Mouse (Mus musculus) megakaryocyte, embryonic 14.5 days (primary cell): ENCODE data around the gene Arhgap24. TPM values are rescaled to one million over a fixed set of nuclear protein-coding genes. Genes with fewer than 3 reads are reported as not detected.

Experiments used
- H3K27me3 ChIP-seq: replicated peaks from 2 replicates; pipeline ENCODE3; 2012; ENCODE audit warnings: inconsistent platforms
- H3K36me3 ChIP-seq: replicated peaks from 2 replicates; pipeline ENCODE3; 2012; ENCODE audit warnings: low read length, inconsistent platforms, mixed read lengths
- H3K4me1 ChIP-seq: 2 replicates; pipeline ENCODE4 v1.6.1; 2012; ENCODE audit warnings: inconsistent platforms
- H3K4me3 ChIP-seq: replicated peaks from 2 replicates; pipeline ENCODE3; 2012; ENCODE audit warnings: moderate library complexity, mild to moderate bottlenecking, inconsistent platforms
- H3K9me3 ChIP-seq: 2 replicates; pipeline ENCODE4 v1.6.1; 2012; ENCODE audit warnings: inconsistent platforms
- FLI1 ChIP-seq: IDR thresholded peaks from 2 replicates; pipeline ENCODE4 v1.6.1; 2012; ENCODE audit warnings: low read length, inconsistent platforms, mixed read lengths
- GATA1 ChIP-seq: IDR thresholded peaks from 3 replicates; pipeline ENCODE4 v1.6.1; 2012; ENCODE audit warnings: mixed read lengths, low read length, inconsistent platforms, borderline replicate concordance
- polyA plus RNA-seq: library from polyadenylated mRNA; stranded (reverse); fragments of >175 nt; gene quantifications from 2 replicates; pipeline ENCODE4 v1.2.3, GENCODE M21; 2012; ENCODE audit warnings: low replicate concordance; ENCODE audit not compliant: insufficient read depth

Arhgap24 gene
- polyA plus RNA-seq, 1 experiment, result 1.4 TPM

GRCm38 (mm10) chr5:102563971-102564370, 82.8 kb downstream of the Arhgap24 start:
- H3K4me3 ChIP-seq, result no peak overlapping the region
- 0 out of 2 replicates have a peak, but pooled peaks cover 10% of the 10 kb centered on the region for H3K9me3 ChIP-seq
- H3K27me3 ChIP-seq, result no peaks in the 10 kb centered on the region
- TF ChIP-seq FLI1, result no peak
- no peak for TF ChIP-seq GATA1
- H3K36me3 ChIP-seq, result no peaks in the 10 kb centered on the region
- H3K4me1 ChIP-seq, result no peaks in the 10 kb centered on the region

DNA sequence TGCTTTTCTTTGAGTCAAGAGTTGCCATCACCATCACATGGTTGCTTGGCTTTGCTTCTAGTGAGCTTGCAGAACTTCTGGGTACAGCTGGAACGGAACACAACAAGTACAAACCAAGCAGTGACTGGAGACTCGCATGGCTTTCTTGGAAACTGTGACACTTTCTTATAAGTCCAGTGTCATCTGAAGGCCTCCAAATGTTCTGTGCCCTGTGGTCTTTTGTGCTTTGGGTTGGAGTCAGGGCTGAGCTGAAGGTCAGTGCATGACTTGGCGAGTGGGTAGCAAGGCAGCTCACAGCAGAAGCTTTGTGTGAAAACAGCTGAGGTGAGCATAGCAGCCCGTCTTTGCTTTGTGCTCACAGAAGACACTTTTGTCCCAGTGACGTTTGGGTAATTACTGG, 87.6 kb downstream of the Arhgap24 start:
- TF ChIP-seq GATA1 (no peak), FLI1 (no peak)
- no peak overlapping the region for H3K4me3 ChIP-seq
- H3K9me3 ChIP-seq, result peaks cover 9% of the 10 kb centered on the region; the same call in 1 of the 2 replicates
- H3K4me1 ChIP-seq, result no peaks in the 10 kb centered on the region
- H3K27me3 ChIP-seq, result no peaks in the 10 kb centered on the region
- no peaks in the 10 kb centered on the region for H3K36me3 ChIP-seq

- Histone ChIP-seq H3K36me3 (no peaks in the 10 kb centered on the region), H3K27me3 (no peaks in the 10 kb centered on the region), H3K4me3 (no peak overlapping the region), H3K9me3 (peaks cover 23% of the 10 kb centered on the region), H3K4me1 (no peaks in the 10 kb centered on the region)
- TF ChIP-seq GATA1, result no peak
- no peak for TF ChIP-seq FLI1
These were observed 90.3 kb downstream of the Arhgap24 start for GRCm38 (mm10) chr5:102571445-102571844.

DNA sequence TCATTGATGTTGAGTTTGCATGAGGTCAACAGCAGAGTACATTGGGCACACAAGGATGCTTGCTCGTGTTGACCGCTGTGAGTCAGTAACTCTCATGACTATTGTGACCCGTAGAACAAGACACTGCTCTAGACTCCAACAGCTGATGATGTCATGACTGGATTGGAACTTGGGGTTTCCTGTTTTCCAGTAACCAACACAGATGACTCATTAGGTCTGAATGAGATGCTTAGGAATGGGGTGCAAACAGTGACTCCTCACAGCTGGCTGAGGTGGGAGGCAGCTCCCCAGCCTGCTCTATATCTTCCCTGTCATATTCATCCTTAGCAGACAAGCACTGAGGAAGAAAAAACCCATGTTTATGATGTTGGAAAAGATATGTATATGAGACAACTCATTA, 95.6 kb downstream of the Arhgap24 start:
- H3K4me1 ChIP-seq, result no peaks in the 10 kb centered on the region
- H3K9me3 ChIP-seq, result peaks cover 39% of the 10 kb centered on the region
- H3K27me3 ChIP-seq, result no peaks in the 10 kb centered on the region
- TF ChIP-seq FLI1 (no peak), GATA1 (no peak)
- H3K36me3 ChIP-seq, result no peaks in the 10 kb centered on the region
- no peak overlapping the region for H3K4me3 ChIP-seq

DNA sequence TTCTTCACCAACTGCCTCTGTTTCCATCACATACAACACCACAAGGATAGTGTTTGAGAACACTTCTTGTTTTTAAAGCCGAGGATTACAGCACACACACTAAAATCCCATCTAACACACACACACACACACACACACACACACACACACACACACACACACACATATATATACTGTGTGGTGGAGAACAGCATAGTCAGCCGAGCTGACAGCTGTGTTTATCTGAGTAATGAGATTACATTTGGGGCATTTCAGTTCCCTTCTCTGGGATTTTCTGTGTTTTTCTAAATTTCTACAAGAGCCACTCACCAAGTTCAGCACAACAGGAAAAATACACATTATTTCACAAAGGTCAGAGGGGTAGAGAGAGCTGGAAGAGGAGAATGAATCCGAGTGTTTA, 96.5 kb downstream of the Arhgap24 start:
- no peak overlapping the region for H3K4me3 ChIP-seq
- no peaks in the 10 kb centered on the region for H3K4me1 ChIP-seq
- H3K9me3 ChIP-seq, result peaks cover 39% of the 10 kb centered on the region
- TF ChIP-seq FLI1 (no peak), GATA1 (no peak)
- no peaks in the 10 kb centered on the region for H3K27me3 ChIP-seq
- no peaks in the 10 kb centered on the region for H3K36me3 ChIP-seq

- no peaks in the 10 kb centered on the region for H3K27me3 ChIP-seq
- TF ChIP-seq FLI1 (no peak), GATA1 (no peak)
- no peak overlapping the region for H3K4me3 ChIP-seq
- H3K4me1 ChIP-seq, result no peaks in the 10 kb centered on the region
- H3K9me3 ChIP-seq, result peaks cover 39% of the 10 kb centered on the region
- H3K36me3 ChIP-seq, result no peaks in the 10 kb centered on the region
These were observed 97.2 kb downstream of the Arhgap24 start for GRCm38 (mm10) chr5:102578431-102578830.

DNA sequence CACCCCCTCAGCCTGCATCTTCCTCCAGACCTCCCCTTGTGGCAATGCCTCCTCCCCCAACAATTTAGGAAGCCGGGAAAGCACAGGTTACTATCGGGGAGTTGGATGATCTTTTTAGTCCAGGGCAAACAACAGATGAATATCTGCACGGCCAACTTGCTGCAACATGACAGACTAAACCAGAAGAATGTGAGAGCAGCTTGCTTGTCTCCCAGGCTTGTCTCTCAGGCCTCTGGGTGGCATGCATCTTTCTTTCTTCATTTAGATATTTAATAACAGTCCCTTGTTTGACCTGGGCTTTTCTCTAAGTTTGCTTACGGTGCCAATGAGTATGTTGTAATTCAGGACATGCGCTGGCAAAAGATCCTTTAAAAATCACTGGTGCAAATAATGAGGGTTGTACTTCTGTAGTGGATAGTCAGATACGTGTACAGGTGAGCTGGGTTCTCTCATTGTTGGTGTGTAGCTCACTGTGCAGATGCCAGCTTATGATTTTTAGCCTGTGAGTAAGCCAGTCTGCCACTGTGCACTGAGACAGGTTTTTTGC, 101.7 kb downstream of the Arhgap24 start:
- Histone ChIP-seq H3K4me3 (no peak overlapping the region), H3K27me3 (no peaks in the 10 kb centered on the region), H3K9me3 (peaks cover 25% of the 10 kb centered on the region), H3K36me3 (no peaks in the 10 kb centered on the region), H3K4me1 (no peaks in the 10 kb centered on the region)
- no peak for TF ChIP-seq FLI1
- TF ChIP-seq GATA1, result no peak

- H3K36me3 ChIP-seq, result no peaks in the 10 kb centered on the region
- TF ChIP-seq FLI1 (no peak), GATA1 (no peak)
- H3K4me3 ChIP-seq, result no peak overlapping the region
- H3K9me3 ChIP-seq, result peaks cover 16% of the 10 kb centered on the region
- no peaks in the 10 kb centered on the region for H3K27me3 ChIP-seq
- no peaks in the 10 kb centered on the region for H3K4me1 ChIP-seq
These were observed 110.2 kb downstream of the Arhgap24 start for GRCm38 (mm10) chr5:102591422-102591821.

GRCm38 (mm10) chr5:102593058-102593457, 111.9 kb downstream of the Arhgap24 start:
- Histone ChIP-seq H3K9me3 (peaks cover 14% of the 10 kb centered on the region; the same call in 1 of the 2 replicates), H3K27me3 (no peaks in the 10 kb centered on the region), H3K4me1 (no peaks in the 10 kb centered on the region), H3K4me3 (no peak overlapping the region), H3K36me3 (no peaks in the 10 kb centered on the region)
- TF ChIP-seq GATA1 (no peak), FLI1 (no peak)

- H3K4me3 ChIP-seq, result no peak overlapping the region
- no peaks in the 10 kb centered on the region for H3K4me1 ChIP-seq
- H3K36me3 ChIP-seq, result no peaks in the 10 kb centered on the region
- peaks cover 11% of the 10 kb centered on the region; the same call in 1 of the 2 replicates for H3K9me3 ChIP-seq
- H3K27me3 ChIP-seq, result no peaks in the 10 kb centered on the region
- no peak for TF ChIP-seq FLI1
- no peak for TF ChIP-seq GATA1
These were observed 117.9 kb downstream of the Arhgap24 start for GRCm38 (mm10) chr5:102599102-102599501.
